Mouse (Mus musculus) forebrain, embryonic 14.5 days (tissue): ENCODE data around the gene Akt1s1. TPM values are rescaled to one million over a fixed set of nuclear protein-coding genes. Genes with fewer than 3 reads are reported as not detected.

ENCODE experiments used
- ATAC-seq: fragments of 200-750 bp; cut with Nextera tagmentation; 2 replicates; pipeline ENCODE4 v1.8.0; 2017; ENCODE audit warnings: mild to moderate bottlenecking, moderate library complexity
- DNase-seq: peaks from one replicate; pipeline ENCODE4 v3.0.0-alpha.2; 2015; ENCODE audit warnings: low spot score
- H3K27ac ChIP-seq: fragments of 300-500 bp; sonication (generic); 2 replicates; pipeline ENCODE4 v1.5.1; 2014; ENCODE audit warnings: low read depth, mild to moderate bottlenecking, control low read depth, low read length, moderate library complexity
- H3K27me3 ChIP-seq: fragments of 300-500 bp; sonication (generic); replicated peaks from 2 replicates; pipeline ENCODE4 v1.6.1; 2014; ENCODE audit warnings: low read length, control low read depth, mixed read lengths; ENCODE audit not compliant: control insufficient read depth, insufficient read depth
- H3K36me3 ChIP-seq: fragments of 300-500 bp; sonication (generic); 2 replicates; pipeline ENCODE4 v1.6.1; 2014; ENCODE audit warnings: low read length, control low read depth; ENCODE audit not compliant: control insufficient read depth, insufficient read depth
- H3K4me1 ChIP-seq: fragments of 300-500 bp; sonication (generic); 2 replicates; pipeline ENCODE4 v1.6.1; 2014; ENCODE audit warnings: antibody characterized with exemption, low read length, control low read depth; ENCODE audit not compliant: control insufficient read depth, insufficient read depth
- H3K4me2 ChIP-seq: fragments of 300-500 bp; sonication (generic); 2 replicates; pipeline ENCODE4 v1.6.1; 2014; ENCODE audit warnings: mild to moderate bottlenecking, control low read depth, low read length
- H3K4me3 ChIP-seq: fragments of 300-500 bp; sonication (generic); 2 replicates; pipeline ENCODE4 v1.5.1; 2014; ENCODE audit warnings: low read depth, low read length, control low read depth
- H3K9ac ChIP-seq: fragments of 300-500 bp; sonication (generic); 2 replicates; pipeline ENCODE4 v1.6.1; 2014; ENCODE audit warnings: mild to moderate bottlenecking, low read length, control low read depth, moderate library complexity
- H3K9me3 ChIP-seq: fragments of 300-500 bp; sonication (generic); replicated peaks from 2 replicates; pipeline ENCODE4 v1.6.1; 2016; ENCODE audit warnings: low read length, control low read depth, mixed read lengths; ENCODE audit not compliant: control insufficient read depth
- WGBS: fragments of 180-500 bp; shearing (Covaris S2); extraction: QIAGEN DNeasy Blood & Tissue Kit; methylation state at CpG from one replicate; pipeline ENCODE4 v1.1.7; 2014; 5-methylcytosine and 5-hydroxymethylcytosine counted together
- polyA plus RNA-seq: library from polyadenylated mRNA; unstranded; fragments of >200 nt; fragmentation: Nextera tagmentation; extraction: Ambion mirVana; gene quantifications from 2 replicates; pipeline ENCODE4 v1.2.1, GENCODE M21; 2014

Gene Akt1s1
- polyA plus RNA-seq, 1 experiment from 2014 or later, result 70.4 TPM

DNA sequence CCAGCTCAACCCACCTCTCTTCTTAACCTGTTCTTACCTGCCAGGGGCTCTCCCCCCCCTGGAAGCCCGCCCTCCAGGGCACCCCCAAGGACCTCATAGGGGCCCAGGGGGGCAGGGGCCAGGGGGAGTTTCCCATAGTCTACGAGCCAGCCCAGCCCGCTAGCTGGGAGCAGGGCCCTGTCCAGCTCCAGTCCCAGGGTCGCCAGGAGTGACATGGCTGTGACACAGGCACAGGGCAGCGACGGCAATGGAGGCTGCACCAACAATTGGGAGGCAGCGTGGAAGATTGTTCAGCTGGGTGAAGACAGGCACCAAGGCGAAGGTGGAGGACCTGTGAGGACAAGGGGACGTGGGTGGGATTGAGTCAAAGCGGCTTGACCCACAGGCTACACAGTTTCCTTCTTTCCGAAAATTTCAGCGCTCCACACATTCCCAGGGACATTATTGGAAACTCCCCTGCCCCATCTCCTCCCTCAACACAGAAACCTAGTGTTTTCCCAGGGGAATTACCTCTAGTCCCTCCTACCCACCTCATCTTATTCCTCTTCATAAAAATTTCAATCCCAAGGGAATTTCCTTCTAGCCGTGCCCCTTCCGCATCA lies 33.7 kb upstream of the Akt1s1 start:
- 27% methylated on average over 14 of the region's 14 CpGs for WGBS
- Histone ChIP-seq H3K9me3 (no peaks in the 10 kb centered on the region), H3K9ac (peak overlapping the region; percentile 48), H3K27me3 (no peaks in the 10 kb centered on the region), H3K36me3 (0 out of 2 replicates have a peak, but pooled peaks cover 11% of the 10 kb centered on the region), H3K4me1 (peaks cover 28% of the 10 kb centered on the region), H3K4me3 (peak overlapping the region; percentile 90), H3K27ac (peak overlapping the region; percentile 77; the same call in 1 of the 2 replicates), H3K4me2 (peak overlapping the region; percentile 87)
- ATAC-seq (no peak; the same call in 1 of the 2 replicates), DNase-seq (no peak)

DNA sequence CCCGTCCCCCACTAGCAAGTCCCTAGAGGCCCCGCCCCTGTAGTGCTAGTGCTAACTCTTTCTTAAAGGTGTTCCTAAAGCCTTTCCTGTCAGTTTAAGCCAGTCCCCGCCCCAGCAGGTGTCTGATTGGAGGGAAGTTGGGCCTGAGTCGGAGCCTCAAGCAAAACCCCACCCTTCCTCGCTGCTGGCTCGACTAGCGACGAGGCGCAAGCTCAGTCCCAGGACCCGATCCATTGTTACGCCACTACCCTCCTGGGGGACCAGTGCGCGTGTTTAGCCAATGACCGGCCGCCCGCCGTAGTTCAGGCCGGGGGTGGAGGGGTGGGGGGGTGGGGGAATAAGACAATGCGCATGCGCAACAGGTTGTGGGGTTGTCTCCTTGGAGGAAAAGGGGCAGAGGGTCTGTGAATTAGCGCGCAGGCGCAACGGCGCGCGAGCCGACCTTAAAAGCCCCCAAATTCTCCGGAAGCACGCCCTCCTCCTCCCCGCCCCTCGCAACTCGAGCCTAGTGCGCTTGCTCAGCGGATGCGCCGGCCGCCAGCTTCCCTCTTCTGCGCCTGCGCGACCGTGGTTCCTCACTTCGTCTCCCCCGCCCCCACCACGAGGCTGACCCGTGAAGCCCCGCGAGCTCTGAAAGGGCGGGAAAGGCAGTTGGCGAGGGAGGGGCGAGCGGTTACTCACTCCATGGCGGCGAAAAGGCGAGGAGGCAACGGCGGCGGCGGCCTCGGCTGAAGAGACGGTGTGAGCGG lies 32.9 kb upstream of the Akt1s1 start, which contains the start of the genes Nup62 and Il4i1:
Nup62 (plus strand) TSS at position 368 of the 749 bp plus-strand sequence.
Il4i1 (plus strand) TSS at position 667 of the 749 bp plus-strand sequence.
- Histone ChIP-seq H3K4me1 (peaks cover 28% of the 10 kb centered on the region), H3K36me3 (0 out of 2 replicates have a peak, but pooled peaks cover 11% of the 10 kb centered on the region), H3K27me3 (no peaks in the 10 kb centered on the region), H3K4me2 (peak within 1 kb of the TSS; percentile 87), H3K4me3 (peak within 1 kb of the TSS; percentile 90), H3K9me3 (no peaks in the 10 kb centered on the region), H3K9ac (peak within 1 kb of the TSS; percentile 91), H3K27ac (peak within 1 kb of the TSS; percentile 90)
- ATAC-seq (peak; percentile 95), DNase-seq (peak; percentile 99)
- under 1% methylated on average over 62 of the region's 62 CpGs for WGBS

DNA sequence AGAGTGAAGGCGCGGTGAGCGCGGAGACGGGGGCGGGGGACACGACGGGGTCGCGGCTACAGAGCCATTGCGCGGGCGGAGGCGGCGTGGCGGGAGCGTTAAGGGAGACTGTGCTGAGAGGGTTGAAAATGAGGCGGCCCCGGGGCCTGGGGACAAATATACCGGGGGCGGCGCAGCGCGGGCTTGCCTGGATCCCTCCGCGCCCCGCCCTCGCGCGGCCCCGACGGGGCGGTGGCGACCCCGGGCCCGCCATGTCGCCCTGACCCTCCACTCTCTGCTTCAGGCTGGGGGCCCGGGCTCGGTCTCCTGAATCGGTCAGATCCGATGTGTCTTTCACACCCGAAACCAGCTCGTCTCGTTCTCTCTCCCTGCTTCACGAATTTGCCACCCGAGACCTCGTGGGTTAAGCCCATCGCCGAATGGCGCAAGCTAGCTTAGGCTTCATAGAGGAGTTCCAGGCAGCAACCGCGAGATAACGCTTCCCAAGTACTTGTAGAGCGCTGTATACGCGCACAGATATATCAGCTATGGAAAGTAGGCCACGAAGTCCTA lies 32.2 kb upstream of the Akt1s1 start, which contains the start of gene Atf5:
Atf5 (minus strand) TSS at position 189 of the 552 bp plus-strand sequence.
- H3K9me3 ChIP-seq, result no peaks in the 10 kb centered on the region
- ATAC-seq (no peak; the same call in 1 of the 2 replicates), DNase-seq (peak; percentile 49)
- under 1% methylated on average over 51 of the region's 57 CpGs for WGBS
- H3K4me1 ChIP-seq, result peaks cover 28% of the 10 kb centered on the region
- no peaks in the 10 kb centered on the region for H3K27me3 ChIP-seq
- H3K27ac ChIP-seq, result peak within 1 kb of the TSS; percentile 90
- 0 out of 2 replicates have a peak, but pooled peaks cover 7% of the 10 kb centered on the region for H3K36me3 ChIP-seq
- peak within 1 kb of the TSS; percentile 87 for H3K4me2 ChIP-seq
- H3K4me3 ChIP-seq, result peak within 1 kb of the TSS; percentile 90
- H3K9ac ChIP-seq, result peak within 1 kb of the TSS; percentile 91

DNA sequence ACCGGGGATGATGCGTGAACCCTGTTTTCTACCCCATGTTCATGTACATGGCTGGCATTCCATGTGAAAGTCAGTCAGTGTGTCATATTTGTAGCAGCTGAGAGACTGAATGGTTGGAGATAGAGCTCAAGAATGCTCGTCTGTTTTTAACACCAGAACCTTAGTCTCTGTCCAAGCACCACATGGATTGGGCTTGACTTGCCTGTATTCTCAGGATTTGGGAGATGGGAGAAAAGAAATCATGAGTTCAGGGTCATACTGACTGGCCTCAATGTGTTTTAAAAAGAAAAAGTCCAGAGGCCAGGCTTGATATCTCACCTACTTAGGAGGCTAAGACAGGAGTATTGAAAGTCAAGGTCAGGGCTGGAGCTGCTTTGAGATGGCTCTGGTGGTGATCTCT lies 31.4 kb upstream of the Akt1s1 start:
- Histone ChIP-seq H3K27ac (no peak overlapping the region), H3K4me2 (peak overlapping the region; percentile 87), H3K9me3 (no peaks in the 10 kb centered on the region), H3K4me3 (peak overlapping the region; percentile 90), H3K27me3 (no peaks in the 10 kb centered on the region), H3K4me1 (peaks cover 28% of the 10 kb centered on the region), H3K36me3 (0 out of 2 replicates have a peak, but pooled peaks cover 7% of the 10 kb centered on the region), H3K9ac (peak overlapping the region; percentile 91)
- no peak for DNase-seq
- 26% methylated on average over 3 of the region's 3 CpGs for WGBS
- ATAC-seq, result no peak

DNA sequence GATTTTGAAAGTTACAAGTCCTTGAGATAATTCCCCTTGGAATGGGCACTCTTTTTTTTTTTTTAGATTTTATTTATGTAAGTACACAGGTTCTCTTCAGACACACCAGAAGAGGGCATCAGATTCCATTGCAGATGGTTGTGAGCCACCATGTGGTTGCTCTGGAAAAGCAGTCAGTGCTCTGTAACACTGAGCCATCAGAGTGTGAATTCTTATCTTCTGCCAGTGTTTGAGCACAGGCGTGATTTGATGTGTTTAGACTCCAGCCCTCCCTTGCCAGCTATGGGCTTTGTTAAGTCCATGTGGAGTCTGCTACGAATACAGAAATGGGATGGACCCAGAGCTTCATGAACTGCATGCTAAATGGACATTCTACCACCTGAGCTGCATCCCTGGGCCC lies 30.6 kb upstream of the Akt1s1 start:
- Histone ChIP-seq H3K27me3 (no peaks in the 10 kb centered on the region), H3K9me3 (no peaks in the 10 kb centered on the region), H3K4me2 (peak overlapping the region; percentile 87), H3K4me1 (peaks cover 29% of the 10 kb centered on the region), H3K9ac (peak overlapping the region; percentile 91; the same call in 1 of the 2 replicates), H3K4me3 (peak overlapping the region; percentile 90), H3K27ac (peak overlapping the region; percentile 23; the same call in 1 of the 2 replicates), H3K36me3 (0 out of 2 replicates have a peak, but pooled peaks cover 4% of the 10 kb centered on the region)
- DNase-seq, result peak; percentile 57
- no peak for ATAC-seq
- WGBS, result 10% methylated on average over 2 of the region's 2 CpGs

DNA sequence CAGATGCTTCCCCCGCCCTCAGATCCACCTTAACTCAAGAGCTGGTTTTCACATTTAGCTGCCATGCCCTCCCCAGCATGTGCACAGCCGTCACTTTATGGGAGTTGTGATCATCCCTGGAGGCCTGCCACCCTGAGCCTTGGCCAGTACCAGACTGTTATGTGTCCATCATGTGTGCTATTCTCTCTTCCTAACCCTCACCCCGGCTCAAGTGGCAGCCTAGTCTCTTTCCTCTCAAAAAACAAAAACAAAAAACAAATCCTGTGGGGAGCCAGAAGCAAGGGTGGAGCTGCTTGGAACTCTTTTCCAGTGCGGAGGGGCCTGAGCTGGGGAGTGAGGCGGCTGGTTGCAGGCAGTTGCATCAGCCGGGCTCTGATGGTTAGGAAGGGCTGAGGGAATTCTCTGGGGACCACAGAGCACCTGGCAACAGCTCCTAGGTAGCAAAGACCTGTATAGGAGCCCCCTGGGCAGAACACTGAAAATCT lies 30.0 kb upstream of the Akt1s1 start:
- WGBS, result 24% methylated on average over 6 of the region's 6 CpGs

DNA sequence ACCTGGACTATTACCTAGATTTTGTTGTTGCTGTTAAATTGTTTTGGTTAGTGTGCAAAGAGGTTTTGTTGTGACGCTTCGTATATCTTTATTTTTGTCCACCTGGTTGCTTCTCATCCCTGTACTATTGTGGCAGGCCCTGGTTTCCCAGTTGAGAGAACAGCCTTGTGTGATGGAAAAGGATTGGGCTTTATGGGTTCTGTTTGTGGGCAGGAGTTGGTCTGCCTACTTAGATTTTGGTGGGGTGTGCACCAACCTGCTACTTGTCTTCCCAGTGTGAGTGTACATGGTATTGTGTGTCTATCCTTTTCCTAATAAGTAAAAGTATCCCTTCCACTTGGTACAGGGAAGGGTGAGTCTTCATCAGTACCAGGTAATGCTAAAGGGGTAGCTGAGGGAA lies 29.4 kb upstream of the Akt1s1 start:
- Histone ChIP-seq H3K27me3 (no peaks in the 10 kb centered on the region), H3K4me2 (peak overlapping the region; percentile 87), H3K27ac (0 out of 2 replicates have a peak overlapping the region, but pooled peaks have one; percentile 23), H3K9ac (peak overlapping the region; percentile 91), H3K36me3 (0 out of 2 replicates have a peak, but pooled peaks cover 4% of the 10 kb centered on the region), H3K9me3 (no peaks in the 10 kb centered on the region), H3K4me1 (peaks cover 31% of the 10 kb centered on the region), H3K4me3 (peak overlapping the region; percentile 90)
- ATAC-seq (no peak), DNase-seq (no peak)
- 91% methylated on average over 2 of the region's 2 CpGs for WGBS

More for the DNA sequence above, 30.0 kb upstream of the Akt1s1 start:
- H3K9me3 ChIP-seq, result no peaks in the 10 kb centered on the region
- H3K36me3 ChIP-seq, result 0 out of 2 replicates have a peak, but pooled peaks cover 4% of the 10 kb centered on the region
- H3K4me1 ChIP-seq, result peaks cover 31% of the 10 kb centered on the region
- ATAC-seq (no peak), DNase-seq (peak; percentile 13)
- peak overlapping the region; percentile 87 for H3K4me2 ChIP-seq
- H3K4me3 ChIP-seq, result peak overlapping the region; percentile 90
- H3K27ac ChIP-seq, result 0 out of 2 replicates have a peak overlapping the region, but pooled peaks have one; percentile 23
- no peaks in the 10 kb centered on the region for H3K27me3 ChIP-seq
- H3K9ac ChIP-seq, result peak overlapping the region; percentile 91

DNA sequence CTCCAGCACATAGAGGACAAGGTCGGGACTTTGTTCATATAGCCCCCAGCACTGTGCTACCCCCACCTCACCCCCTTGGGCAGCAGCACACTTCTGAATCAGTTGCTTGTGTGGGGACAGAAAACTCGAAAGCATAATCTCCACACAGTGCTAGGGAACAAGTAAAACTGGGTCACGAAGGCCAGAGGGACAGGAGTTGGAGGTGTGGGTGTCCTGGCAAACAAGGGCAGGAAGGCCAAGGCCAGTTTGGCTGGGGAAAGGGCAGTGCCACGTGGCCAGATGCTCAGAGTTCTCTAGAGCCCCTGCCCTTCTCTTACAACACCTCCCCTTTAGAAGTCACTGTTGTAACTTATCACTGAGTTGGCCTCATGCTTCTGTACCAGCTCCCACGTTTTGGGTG lies 28.9 kb upstream of the Akt1s1 start:
- WGBS, result 71% methylated on average over 5 of the region's 5 CpGs
- H3K27ac ChIP-seq, result no peak overlapping the region
- DNase-seq, result no peak
- H3K9ac ChIP-seq, result no peak overlapping the region
- no peak for ATAC-seq
- H3K9me3 ChIP-seq, result no peaks in the 10 kb centered on the region
- peak overlapping the region; percentile 87 for H3K4me2 ChIP-seq
- 0 out of 2 replicates have a peak, but pooled peaks cover 4% of the 10 kb centered on the region for H3K36me3 ChIP-seq
- H3K4me3 ChIP-seq, result no peak overlapping the region
- H3K27me3 ChIP-seq, result no peaks in the 10 kb centered on the region
- peaks cover 31% of the 10 kb centered on the region for H3K4me1 ChIP-seq
